Mouse (Mus musculus): ENCODE measurements around the gene B3galt1.

The B3galt1 gene

GRCm38 (mm10) chr2:68053243-68053642 is 487.6 kb downstream of the B3galt1 start:
- DNase-seq (ENCODE audit: low spot score in 2 of 2), result no peak

- no peak for DNase-seq (ENCODE audit: low spot score in 2 of 2)
Observed at GRCm38 (mm10) chr2:68061341-68061740, 495.7 kb downstream of the B3galt1 start.

GRCm38 (mm10) chr2:68079426-68080360 is 514.0 kb downstream of the B3galt1 start:
- no peak for DNase-seq (ENCODE audit: low spot score in 2 of 2)

- no peak for DNase-seq (ENCODE audit: low spot score in 2 of 2)
Observed at GRCm38 (mm10) chr2:68080872-68081280, 515.2 kb downstream of the B3galt1 start.

DNA sequence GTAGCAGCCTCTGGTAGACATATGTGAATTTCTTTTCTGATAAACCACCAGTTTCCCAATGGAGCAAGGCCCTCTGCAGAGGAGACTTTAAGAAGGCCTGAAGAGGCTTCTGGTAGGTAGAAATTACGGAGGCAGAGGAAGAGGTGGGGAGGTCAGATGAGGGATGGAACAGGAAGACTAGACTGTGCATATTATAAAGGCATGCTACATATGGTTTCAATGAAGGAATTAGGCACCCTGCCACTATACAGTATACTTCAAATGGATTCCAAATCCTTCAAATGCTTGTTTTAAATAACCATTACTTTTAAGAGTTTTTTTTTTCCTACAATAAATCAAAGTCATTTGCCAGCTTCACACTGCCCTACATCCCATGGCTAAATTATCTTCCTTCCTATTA is 518.8 kb downstream of the B3galt1 start:
- DNase-seq (ENCODE audit: low spot score in 2 of 2), result no peak

GRCm38 (mm10) chr2:68086101-68086500 is 520.4 kb downstream of the B3galt1 start:
- no peak for DNase-seq (ENCODE audit: low spot score in 2 of 2)

GRCm38 (mm10) chr2:68091559-68091958 is 525.9 kb downstream of the B3galt1 start:
- no peak for DNase-seq (ENCODE audit: low spot score in 2 of 2)

- no peak for DNase-seq (ENCODE audit: low spot score in 2 of 2)
Observed at GRCm38 (mm10) chr2:68104641-68105040, 539.0 kb downstream of the B3galt1 start.

DNA sequence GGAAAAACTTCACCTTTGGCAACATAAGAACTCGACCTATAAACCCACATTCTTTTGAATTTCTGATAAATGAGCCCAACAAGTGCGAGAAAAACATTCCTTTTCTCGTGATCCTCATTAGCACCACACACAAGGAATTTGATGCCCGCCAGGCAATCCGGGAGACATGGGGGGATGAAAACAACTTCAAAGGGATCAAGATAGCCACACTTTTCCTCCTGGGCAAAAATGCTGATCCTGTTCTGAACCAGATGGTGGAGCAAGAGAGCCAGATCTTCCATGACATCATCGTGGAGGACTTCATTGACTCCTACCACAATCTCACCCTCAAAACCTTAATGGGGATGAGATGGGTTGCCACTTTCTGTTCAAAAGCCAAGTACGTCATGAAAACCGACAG is 552.4 kb downstream of the B3galt1 start:
- no peak for DNase-seq (ENCODE audit: low spot score in 2 of 2)

DNA sequence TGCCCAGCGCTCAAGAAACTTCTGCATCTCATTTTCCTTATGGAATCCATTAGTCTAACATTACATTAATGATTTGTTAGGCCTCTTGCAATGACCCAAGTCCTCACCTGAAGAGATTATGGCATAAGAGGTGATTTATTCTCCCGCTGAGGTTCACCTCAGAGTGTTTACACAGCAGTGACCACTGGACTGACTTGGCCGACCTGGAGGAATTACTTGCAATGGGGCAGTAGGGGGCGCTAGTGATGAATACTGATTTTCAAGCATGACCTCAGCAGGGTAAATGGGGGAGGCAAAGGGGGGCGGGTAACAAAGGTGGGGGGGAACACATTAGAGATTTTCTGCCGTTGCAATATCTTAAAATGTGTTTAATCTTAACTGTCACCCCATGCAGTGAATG is 559.1 kb downstream of the B3galt1 start:
- DNase-seq (ENCODE audit: low spot score in 2 of 2), result no peak

GRCm38 (mm10) chr2:68141094-68141493 is 575.4 kb downstream of the B3galt1 start:
- no peak for DNase-seq (ENCODE audit: low spot score in 2 of 2)

GRCm38 (mm10) chr2:68143292-68143691 is 577.6 kb downstream of the B3galt1 start:
- no peak for DNase-seq (ENCODE audit: low spot score in 2 of 2)

- no peak for DNase-seq (ENCODE audit: low spot score in 2 of 2)
Observed at GRCm38 (mm10) chr2:68159751-68160150, 594.1 kb downstream of the B3galt1 start.

- no peak for DNase-seq (ENCODE audit: low spot score in 2 of 2)
Observed at GRCm38 (mm10) chr2:68160566-68160965, 594.9 kb downstream of the B3galt1 start.

GRCm38 (mm10) chr2:68162012-68162411 is 596.3 kb downstream of the B3galt1 start:
- no peak for DNase-seq (ENCODE audit: low spot score in 2 of 2)

GRCm38 (mm10) chr2:68171306-68171705 is 605.6 kb downstream of the B3galt1 start:
- DNase-seq (ENCODE audit: low spot score in 2 of 2), result no peak
